Mouse (Mus musculus) layer of hippocampus, adult 9-10 months (tissue): ENCODE results near the gene Tmem150b.

Source experiments
- DNase-seq: peaks from one replicate; pipeline ENCODE4 v3.0.0; 2022; ENCODE audit warnings: low spot score

Gene Tmem150b

GRCm38 (mm10) chr7:4663179-4663578 lies 61.9 kb downstream of the Tmem150b start:
- DNase-seq, result no peak

- DNase-seq, result no peak
Measured at GRCm38 (mm10) chr7:4659911-4660443, 65.1 kb downstream of the Tmem150b start.

- DNase-seq, result peak; percentile 87
Measured at GRCm38 (mm10) chr7:4658912-4659551, 66.0 kb downstream of the Tmem150b start, which contains the start of gene Ppp6r1. Gene Ppp6r1, minus strand, starts transcription at chr7:4659019.

GRCm38 (mm10) chr7:4658128-4658907 lies 66.7 kb downstream of the Tmem150b start:
- DNase-seq, result no peak

GRCm38 (mm10) chr7:4657521-4658127 lies 67.4 kb downstream of the Tmem150b start:
- no peak for DNase-seq
